Mouse (Mus musculus) neural tube, embryonic 10.5 days (tissue): ENCODE results near the gene Ccdc85a.

ENCODE experiments used
- DNase-seq: peaks from one replicate; pipeline ENCODE4 v3.0.0-alpha.2; 2017; ENCODE audit warnings: low spot score; ENCODE audit errors: extremely low spot score

Gene Ccdc85a

DNA sequence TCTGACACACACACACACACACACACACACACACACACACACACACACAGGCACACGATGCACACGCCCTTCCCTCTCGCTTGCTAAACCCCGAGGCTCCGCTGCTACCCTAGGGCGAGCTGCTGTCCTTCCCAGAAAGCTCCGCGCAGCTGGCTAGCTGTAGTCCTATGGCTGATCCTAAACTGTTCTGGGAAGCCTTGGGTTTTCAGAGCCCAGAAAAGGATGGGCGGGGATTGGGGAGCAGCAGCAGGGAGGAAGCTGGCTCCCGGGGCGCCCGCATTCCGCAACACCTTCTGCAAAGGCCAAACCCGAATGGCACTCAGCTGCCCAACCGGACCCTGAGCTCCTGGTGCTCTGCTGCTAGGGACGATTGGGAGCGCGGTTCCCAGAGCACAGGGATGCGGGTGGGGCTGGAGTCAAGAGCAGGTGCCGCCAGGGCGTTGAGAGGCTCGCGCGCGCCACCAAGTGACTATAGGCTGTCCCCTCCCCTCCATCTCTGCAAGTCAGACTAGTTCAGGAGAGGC is at the start of gene Ccdc85a:
Gene Ccdc85a, minus strand, starts transcription at position 414 of the 524 bp plus-strand sequence.
- DNase-seq = peak; percentile 88

- peak; percentile 35 for DNase-seq
Measured at GRCm38 (mm10) chr11:28633571-28634125, 49.5 kb upstream of the Ccdc85a start.

DNA sequence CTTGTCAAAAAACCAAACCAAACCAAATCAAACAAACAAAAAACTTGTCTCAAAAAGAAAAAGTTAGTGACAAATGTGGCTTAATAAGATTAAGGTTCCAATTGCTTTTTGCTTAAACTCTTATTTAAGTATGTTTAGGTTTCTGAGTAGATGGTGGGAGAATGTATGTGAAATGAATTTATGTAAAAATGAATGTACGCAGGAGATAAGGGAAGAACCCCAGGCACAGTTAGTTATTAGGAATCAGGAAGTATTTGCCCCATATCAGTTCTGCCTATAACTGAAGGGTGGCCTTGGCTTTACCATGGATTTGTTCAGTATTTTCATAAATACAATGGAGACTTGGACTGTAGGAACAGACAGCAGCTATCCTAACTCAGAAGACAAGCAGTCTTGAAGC is 49.0 kb upstream of the Ccdc85a start:
- no peak for DNase-seq

GRCm38 (mm10) chr11:28630771-28631170 is 46.6 kb upstream of the Ccdc85a start:
- DNase-seq = no peak

- DNase-seq = no peak
Measured at GRCm38 (mm10) chr11:28610781-28611491, 26.8 kb upstream of the Ccdc85a start.

DNA sequence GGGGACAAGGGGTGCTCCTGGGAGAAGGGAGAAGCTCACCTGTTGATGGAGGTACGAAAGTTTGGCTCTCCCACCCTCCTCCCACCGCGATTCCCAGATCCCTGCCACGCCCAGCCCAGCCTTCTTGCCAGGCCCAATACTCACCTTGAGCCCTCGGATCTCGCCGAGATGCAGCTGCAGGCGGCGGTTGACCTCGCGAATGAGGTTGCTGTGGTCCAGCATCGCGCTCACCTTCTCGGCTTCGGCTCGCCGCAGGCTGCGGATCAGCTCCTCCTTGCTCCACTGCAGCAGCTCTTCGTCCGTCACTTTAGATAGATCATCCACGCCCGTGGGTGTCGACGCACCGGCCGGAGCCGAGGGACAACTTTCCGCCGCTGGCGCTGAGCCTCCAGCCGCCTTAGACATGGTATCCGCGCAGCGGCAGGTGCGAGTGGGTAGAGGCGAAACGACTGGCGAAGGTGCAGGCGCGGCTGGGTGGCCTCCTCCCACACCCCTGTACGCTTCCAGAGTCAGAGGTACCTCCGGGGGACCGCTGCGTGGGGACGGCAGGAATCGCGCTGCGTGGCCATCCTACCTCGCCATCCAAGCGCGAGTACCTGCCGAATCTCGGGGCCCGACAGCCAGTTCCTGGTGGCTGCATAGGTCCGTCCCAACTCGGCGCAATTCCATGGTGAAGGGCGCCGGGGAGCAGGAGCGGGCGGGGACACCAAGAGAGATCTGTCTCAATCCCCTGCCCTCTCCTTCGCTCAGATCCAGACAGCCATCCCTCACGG is 800 bp downstream of the Ccdc85a start:
- DNase-seq = peak; percentile 61

DNA sequence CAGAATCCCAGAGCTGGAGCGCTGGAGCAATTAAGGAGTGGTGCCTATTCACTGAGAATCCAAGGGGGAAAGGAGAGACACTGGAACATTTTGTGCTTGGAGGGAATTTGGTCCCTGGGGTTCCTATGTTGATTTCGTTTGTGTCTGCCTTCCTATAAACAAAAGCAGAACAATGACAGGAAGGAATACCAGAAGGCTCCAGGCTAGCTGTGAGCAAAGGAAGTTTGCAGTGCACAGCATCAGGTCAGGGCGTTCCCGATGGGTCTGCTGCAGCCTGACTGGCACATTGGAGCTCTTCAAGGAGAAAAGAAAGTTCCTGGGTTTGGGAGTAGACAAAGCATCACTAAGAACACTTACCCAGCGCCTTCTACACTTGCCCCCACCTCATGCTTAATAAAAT is 1.9 kb downstream of the Ccdc85a start:
- no peak for DNase-seq

DNA sequence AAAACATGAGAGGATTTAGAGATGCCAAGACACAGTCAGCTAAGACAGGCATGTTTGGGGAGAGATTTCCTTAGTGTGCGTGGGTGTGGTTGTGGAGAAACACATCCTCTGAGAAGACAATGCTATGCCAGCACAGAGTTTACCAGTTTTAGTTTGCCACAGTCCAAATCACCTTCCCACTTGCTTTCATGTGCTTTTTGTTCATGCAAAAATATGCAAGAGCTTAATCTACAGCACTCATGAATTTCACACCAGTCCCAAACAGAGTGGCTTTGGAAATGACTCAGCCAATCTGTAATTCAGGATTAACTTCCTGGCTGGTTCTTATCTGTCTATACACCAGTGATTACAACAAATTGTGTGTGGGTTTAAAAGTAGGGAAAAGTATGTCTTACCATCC is 11.7 kb downstream of the Ccdc85a start:
- DNase-seq = no peak

GRCm38 (mm10) chr11:28556420-28556819 is 27.7 kb downstream of the Ccdc85a start:
- DNase-seq = no peak

GRCm38 (mm10) chr11:28543429-28543828 is 40.7 kb downstream of the Ccdc85a start:
- no peak for DNase-seq

DNA sequence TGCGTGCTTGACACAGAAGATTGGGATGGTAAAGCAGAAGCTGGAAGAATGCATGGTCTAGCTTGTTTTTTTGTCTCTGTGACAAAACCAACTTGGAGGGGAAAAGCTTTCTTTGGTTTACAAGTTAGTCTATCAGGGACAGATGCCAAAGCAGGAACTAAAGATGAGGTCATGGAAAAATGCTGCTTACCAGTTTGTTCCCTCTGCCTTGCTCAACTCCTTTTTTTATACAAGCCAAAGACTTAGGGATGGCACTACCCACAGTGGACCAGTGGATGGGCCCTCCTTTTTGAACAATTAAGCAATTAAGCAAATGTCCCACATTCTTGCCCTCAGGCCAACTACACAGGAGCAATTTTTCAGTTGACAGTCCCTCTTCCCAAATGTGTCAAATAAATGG is 42.8 kb downstream of the Ccdc85a start:
- no peak for DNase-seq

DNA sequence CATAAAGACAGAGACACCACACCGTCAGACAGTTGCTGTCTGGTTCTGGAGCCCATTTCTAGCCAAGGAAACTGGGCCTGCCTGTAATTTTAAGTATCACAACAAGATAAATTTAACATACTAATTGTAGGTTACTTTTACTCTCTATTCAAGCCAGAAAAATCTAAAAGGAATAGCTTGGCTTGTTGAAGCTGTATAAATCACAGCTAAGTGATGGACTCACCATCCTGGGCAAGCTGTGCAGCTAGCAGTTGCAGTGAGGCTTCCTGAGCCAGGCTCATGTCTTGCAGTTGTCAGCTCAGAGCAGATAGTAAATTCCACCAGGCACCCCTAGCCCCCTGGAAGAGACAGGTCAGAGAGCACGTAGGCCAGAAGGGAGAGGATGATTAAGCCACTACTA is 50.8 kb downstream of the Ccdc85a start:
- no peak for DNase-seq

- no peak for DNase-seq
Measured at GRCm38 (mm10) chr11:28501190-28501589, 82.9 kb downstream of the Ccdc85a start.

GRCm38 (mm10) chr11:28497034-28497433 is 87.1 kb downstream of the Ccdc85a start:
- DNase-seq = no peak

- no peak for DNase-seq
Measured at GRCm38 (mm10) chr11:28493362-28493761, 90.8 kb downstream of the Ccdc85a start.

DNA sequence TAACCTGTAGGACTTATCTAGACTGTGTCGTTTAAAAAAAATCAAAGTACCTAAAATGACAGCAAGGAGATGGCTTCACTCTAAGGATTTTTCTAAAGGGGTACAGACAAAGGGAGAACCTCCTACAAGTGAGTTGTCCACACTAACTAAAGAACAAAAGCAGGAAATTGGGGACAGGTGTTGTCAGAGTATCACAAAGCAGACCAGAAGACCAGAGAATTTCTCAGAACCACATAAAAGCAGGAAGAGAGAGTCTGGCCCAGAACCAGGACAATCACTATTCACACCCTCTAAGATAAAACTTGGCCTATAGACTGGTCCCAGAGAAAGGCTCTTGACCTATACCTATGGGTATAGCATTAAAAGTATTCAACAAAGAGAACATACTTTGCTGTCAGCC is 92.8 kb downstream of the Ccdc85a start:
- DNase-seq = no peak

DNA sequence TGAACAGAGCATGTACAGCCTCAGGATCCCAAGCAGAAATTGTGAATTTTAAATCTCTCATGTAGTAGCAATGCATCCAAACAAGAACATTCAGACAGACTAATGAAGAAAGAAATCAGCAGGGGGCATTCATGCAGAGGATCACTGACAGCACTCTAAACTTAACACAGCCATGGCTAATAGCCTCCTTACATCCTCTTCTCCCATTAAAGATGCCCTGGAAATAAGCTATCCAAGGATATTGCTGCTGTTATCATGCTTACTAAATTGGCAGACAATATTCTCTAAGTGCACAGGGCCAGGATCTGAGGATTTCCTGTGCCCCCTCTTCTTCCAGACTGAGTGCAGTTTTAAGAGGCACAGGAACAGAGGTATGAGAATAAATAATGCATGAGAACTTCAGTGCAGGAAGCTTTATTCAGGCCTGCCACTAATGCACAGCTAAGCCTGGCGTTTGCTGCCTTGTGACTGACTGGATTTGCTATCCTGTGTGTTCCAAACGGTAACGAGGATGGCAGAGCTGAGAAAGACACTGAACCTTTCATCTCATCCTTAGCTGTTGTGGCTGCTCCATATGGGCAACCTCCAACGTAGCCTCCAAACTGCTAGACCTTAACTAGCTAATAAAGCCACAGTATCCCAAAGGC is 99.9 kb downstream of the Ccdc85a start:
- no peak for DNase-seq

DNA sequence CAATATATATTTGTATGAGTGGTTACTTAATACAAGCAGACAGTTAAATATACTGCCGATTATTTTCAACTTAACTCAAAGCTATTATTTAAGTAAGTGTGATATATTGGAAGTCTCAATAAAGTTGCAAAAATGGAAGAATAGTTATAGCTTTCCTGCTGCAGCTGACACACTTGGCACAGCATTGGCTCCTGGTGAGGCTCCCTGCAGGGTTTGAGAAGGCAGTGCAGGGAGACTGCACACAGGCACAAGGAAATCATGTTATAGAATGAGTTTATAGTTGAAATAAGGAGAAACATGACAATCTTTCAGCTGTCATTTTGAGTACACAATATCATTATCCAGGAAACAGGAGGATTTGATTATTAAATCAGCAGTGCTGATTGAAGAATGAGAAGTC is 107.0 kb downstream of the Ccdc85a start:
- DNase-seq = no peak

GRCm38 (mm10) chr11:28465726-28466125 is 118.4 kb downstream of the Ccdc85a start:
- DNase-seq = no peak

DNA sequence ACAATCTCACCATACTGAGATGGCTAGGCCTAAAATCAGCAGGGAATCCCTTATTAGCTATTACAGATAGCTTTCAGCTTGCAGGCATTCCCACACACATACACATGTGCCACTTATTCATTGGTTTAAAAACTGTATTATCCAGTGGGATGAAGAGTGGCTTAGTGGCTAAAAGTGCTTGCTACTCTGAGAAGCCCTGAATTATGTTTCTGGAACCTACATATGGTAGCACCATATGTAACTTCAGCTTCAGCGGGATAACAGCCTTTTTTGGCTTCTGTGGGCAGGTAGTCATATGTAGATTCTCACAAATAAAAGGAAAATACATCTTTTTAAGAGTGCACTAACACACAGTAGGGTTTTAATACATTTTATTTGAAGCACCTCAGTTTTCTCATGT is 119.2 kb downstream of the Ccdc85a start:
- no peak for DNase-seq

DNA sequence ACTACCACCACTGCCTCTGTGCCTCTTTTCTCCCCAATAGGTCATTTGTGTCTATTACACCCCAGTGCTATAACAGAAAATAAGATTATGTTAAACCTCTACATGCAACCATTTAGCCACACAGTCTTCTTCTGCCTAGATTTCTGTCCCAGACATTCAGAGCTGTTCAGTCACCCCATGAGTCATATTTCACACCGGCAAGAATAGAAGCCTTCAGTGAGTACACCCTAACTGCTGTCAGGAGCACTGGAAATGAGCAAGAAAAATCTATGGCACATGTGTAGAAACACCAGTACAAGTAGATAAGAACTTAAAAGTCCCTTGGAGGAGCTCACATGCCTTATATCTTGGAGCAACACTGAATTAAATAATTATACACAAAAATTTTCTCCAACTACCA is 125.0 kb downstream of the Ccdc85a start:
- no peak for DNase-seq

DNA sequence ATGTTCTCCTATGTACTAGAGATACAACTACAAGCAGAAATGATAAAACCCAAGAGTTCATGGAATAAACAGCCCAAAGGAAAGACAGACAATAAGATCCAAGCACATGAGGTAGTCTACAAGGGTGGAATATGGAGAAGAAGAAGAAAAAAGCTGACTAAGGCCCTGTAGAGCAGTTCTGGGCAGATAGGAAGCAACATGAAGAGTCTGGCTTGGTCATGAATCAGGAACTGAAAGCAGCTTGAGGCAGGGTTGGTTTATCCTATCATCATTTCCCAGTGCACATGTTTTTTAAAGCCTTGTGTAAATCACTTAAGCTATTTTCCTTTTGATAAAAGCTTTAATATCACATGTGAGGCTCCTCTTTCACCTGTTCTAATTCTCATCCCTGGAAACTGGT is 144.2 kb downstream of the Ccdc85a start:
- DNase-seq = no peak
